ENCODE assay signal across 11 mouse cellular contexts in genomic region chr16:89827496-89828125, GRCm38 (mm10).
DNase-seq lines count a peak whose midpoint lies in the region; ATAC-seq lines count a peak whose summit lies in the region.
"Had no signal": no experiment of that assay in that cellular context is flagged by ENCODE, and none has a peak within 500 bp of the region (broad histone marks: within the 10 kb centered on the region; RNA-seq: fewer than 3 reads in every experiment).

No protein-coding gene starts in this region.

- H3K36me3 ChIP-seq in hindbrain, embryonic 10.5 days = peaks cover 7% of the 10 kb centered on the region
- H3K36me3 ChIP-seq in hindbrain, embryonic 14.5 days (replicated peaks; ENCODE audit: control insufficient read depth, insufficient read depth) = peaks cover 7% of the 10 kb centered on the region; the same call in 1 of the 2 replicates
- peaks cover 5% of the 10 kb centered on the region; the same call in 1 of the 2 replicates for H3K36me3 ChIP-seq in embryonic facial prominence, embryonic 14.5 days (ENCODE audit: control insufficient read depth, insufficient read depth, low read length)

- H3K4me2 ChIP-seq in hindbrain, embryonic 14.5 days (replicated peaks) = no peak overlapping the region
- H3K4me2 ChIP-seq in embryonic facial prominence, embryonic 14.5 days (ENCODE audit: low read depth, low read length) = no peak overlapping the region

- H3K27ac ChIP-seq in hindbrain, embryonic 10.5 days = 0 out of 2 replicates have a peak overlapping the region, but pooled peaks have one; percentile 59
- no peak overlapping the region; the same call in 1 of the 2 replicates for H3K27ac ChIP-seq in hindbrain, embryonic 14.5 days
- peak overlapping the region; percentile 33; the same call in 1 of the 2 replicates for H3K27ac ChIP-seq in embryonic facial prominence, embryonic 14.5 days (replicated peaks; ENCODE audit: low read depth, low read length)

- intact Hi-C loops in left cerebral cortex, postnatal 4 days (cut with DNase I) = no loop called here

- 84% methylated on average over 17 of the region's 17 CpGs for WGBS in hindbrain, embryonic 10.5 days
- WGBS in hindbrain, embryonic 14.5 days = 72% methylated on average over 17 of the region's 17 CpGs
- 64% methylated on average over 17 of the region's 17 CpGs for WGBS in embryonic facial prominence, embryonic 14.5 days

- H3K4me1 ChIP-seq in hindbrain, embryonic 10.5 days (replicated peaks) = peaks cover 8% of the 10 kb centered on the region; the same call in 1 of the 2 replicates
- no peaks in the 10 kb centered on the region; the same call in 1 of the 2 replicates for H3K4me1 ChIP-seq in hindbrain, embryonic 14.5 days (replicated peaks; ENCODE audit: control insufficient read depth, insufficient read depth, low read length)
- no peaks in the 10 kb centered on the region; the same call in 1 of the 2 replicates for H3K4me1 ChIP-seq in embryonic facial prominence, embryonic 14.5 days (ENCODE audit: control insufficient read depth, insufficient read depth, low read length)

- H3K27me3 ChIP-seq in hindbrain, embryonic 10.5 days (ENCODE audit: insufficient read depth, poor library complexity, severe bottlenecking) = no peaks in the 10 kb centered on the region
- H3K27me3 ChIP-seq in hindbrain, embryonic 14.5 days (ENCODE audit: control insufficient read depth, insufficient read depth, low read length) = no peaks in the 10 kb centered on the region
- no peaks in the 10 kb centered on the region for H3K27me3 ChIP-seq in embryonic facial prominence, embryonic 14.5 days (replicated peaks; ENCODE audit: control insufficient read depth, insufficient read depth, low read length)

- H3K9ac ChIP-seq in hindbrain, embryonic 14.5 days = no peak overlapping the region; the same call in 1 of the 2 replicates
- no peak overlapping the region for H3K9ac ChIP-seq in embryonic facial prominence, embryonic 14.5 days (ENCODE audit: low read depth, low read length)

- no peak for DNase-seq in hindbrain, embryonic 10.5 days (ENCODE audit: low spot score)
- DNase-seq in hindbrain, embryonic 14.5 days (ENCODE audit: low spot score) = no peak
- peak; percentile 57 for DNase-seq in MEL-GATA-1-ER (ENCODE audit: extremely low read depth, low read depth)
- DNase-seq in embryonic facial prominence, embryonic 14.5 days (ENCODE audit: low spot score) = no peak
- no peak for DNase-seq in left cerebral cortex, postnatal 4 days
- DNase-seq in cerebellum, postnatal 14 days = no peak
- no peak for DNase-seq in cerebellum, adult 11 months
- DNase-seq: adrenal gland, postnatal 25 days; right cerebral cortex, postnatal 25 days had no signal

- H3K9me3 ChIP-seq in hindbrain, embryonic 10.5 days = no peaks in the 10 kb centered on the region
- no peaks in the 10 kb centered on the region for H3K9me3 ChIP-seq in hindbrain, embryonic 14.5 days (ENCODE audit: control insufficient read depth, low read length)
- H3K9me3 ChIP-seq in embryonic facial prominence, embryonic 14.5 days (ENCODE audit: control insufficient read depth, low read length) = no peaks in the 10 kb centered on the region

- H3K4me3 ChIP-seq in hindbrain, embryonic 10.5 days = no peak overlapping the region
- H3K4me3 ChIP-seq in hindbrain, embryonic 14.5 days (replicated peaks; ENCODE audit: low read length) = no peak overlapping the region
- H3K4me3 ChIP-seq in embryonic facial prominence, embryonic 14.5 days (ENCODE audit: low read depth, low read length) = no peak overlapping the region
- H3K4me3 ChIP-seq: myocyte had no signal

- ATAC-seq in hindbrain, embryonic 14.5 days (ENCODE audit: low FRiP score) = no peak
- no peak; the same call in 1 of the 2 replicates for ATAC-seq in embryonic facial prominence, embryonic 14.5 days (ENCODE audit: low read depth)
- peak; percentile 28; the same call in 1 of the 2 replicates for ATAC-seq in megakaryocyte-erythroid progenitor cell, adult 5-6 weeks (replicated peaks; ENCODE audit: low FRiP score, low TSS enrichment, poor library complexity, severe bottlenecking)
